20 mouse cellular contexts compared by ENCODE assay signal in genomic region chr11:8881521-8881920, GRCm38 (mm10).
A peak's percentile ranks its signal among the peaks of the same experiment; 100 is the strongest.
DNase-seq lines count a peak whose midpoint lies in the region; ATAC-seq and TF ChIP-seq lines count a peak whose summit lies in the region.
"Had no signal": no experiment of that assay in that cellular context is flagged by ENCODE, and none has a peak within 500 bp of the region (broad histone marks: within the 10 kb centered on the region; RNA-seq: fewer than 3 reads in every experiment).

No protein-coding gene starts in this region.

- H3K27me3 ChIP-seq in embryonic facial prominence, embryonic 11.5 days (ENCODE audit: control insufficient read depth, insufficient read depth, low read length): no peaks in the 10 kb centered on the region
- H3K27me3 ChIP-seq in embryonic facial prominence, embryonic 10.5 days (replicated peaks; ENCODE audit: low read depth, poor library complexity, severe bottlenecking): no peaks in the 10 kb centered on the region
- no peaks in the 10 kb centered on the region for H3K27me3 ChIP-seq in liver, postnatal 0 days (ENCODE audit: insufficient read depth, low read length)
- H3K27me3 ChIP-seq in liver, embryonic 11.5 days (replicated peaks; ENCODE audit: control insufficient read depth, insufficient read depth, low read length): no peaks in the 10 kb centered on the region
- H3K27me3 ChIP-seq: heart, embryonic 15.5 days; liver, embryonic 15.5 days; midbrain, embryonic 12.5 days had no signal

- no peak overlapping the region for H3K4me3 ChIP-seq in embryonic facial prominence, embryonic 11.5 days (ENCODE audit: low read depth, low read length)
- no peak overlapping the region for H3K4me3 ChIP-seq in embryonic facial prominence, embryonic 10.5 days
- H3K4me3 ChIP-seq in liver, postnatal 0 days (ENCODE audit: low read depth, low read length): no peak overlapping the region
- no peak overlapping the region for H3K4me3 ChIP-seq in liver, embryonic 11.5 days (ENCODE audit: low read depth, low read length)
- H3K4me3 ChIP-seq: gastrocnemius, adult 2 months; heart, adult 2 months; heart, embryonic 15.5 days; liver, embryonic 15.5 days; midbrain, embryonic 12.5 days; myocyte had no signal

- TF ChIP-seq EP300 in liver, postnatal 0 days (IDR thresholded peaks at IDR 0.05; ENCODE audit: low read depth): no peak

- no peaks in the 10 kb centered on the region for H3K36me3 ChIP-seq in embryonic facial prominence, embryonic 11.5 days (replicated peaks; ENCODE audit: control insufficient read depth, insufficient read depth, low read depth, low read length)
- H3K36me3 ChIP-seq in embryonic facial prominence, embryonic 10.5 days (replicated peaks): no peaks in the 10 kb centered on the region
- no peaks in the 10 kb centered on the region for H3K36me3 ChIP-seq in liver, postnatal 0 days (replicated peaks; ENCODE audit: insufficient read depth, low read length)
- H3K36me3 ChIP-seq in liver, embryonic 11.5 days (ENCODE audit: control insufficient read depth, insufficient read depth, low read length): no peaks in the 10 kb centered on the region
- H3K36me3 ChIP-seq: heart, embryonic 15.5 days; liver, embryonic 15.5 days; midbrain, embryonic 12.5 days had no signal

- no peak overlapping the region for H3K9ac ChIP-seq in embryonic facial prominence, embryonic 11.5 days (replicated peaks; ENCODE audit: low read length)
- no peak overlapping the region for H3K9ac ChIP-seq in liver, postnatal 0 days (replicated peaks)
- no peak overlapping the region for H3K9ac ChIP-seq in liver, embryonic 11.5 days (ENCODE audit: low read depth, low read length)
- H3K9ac ChIP-seq: heart, embryonic 15.5 days; liver, embryonic 15.5 days; midbrain, embryonic 12.5 days had no signal

- H3K27ac ChIP-seq in embryonic facial prominence, embryonic 11.5 days (replicated peaks; ENCODE audit: low read depth, low read length): no peak overlapping the region
- H3K27ac ChIP-seq in embryonic facial prominence, embryonic 10.5 days (replicated peaks): no peak overlapping the region
- no peak overlapping the region for H3K27ac ChIP-seq in liver, postnatal 0 days (ENCODE audit: low read depth)
- H3K27ac ChIP-seq in liver, embryonic 11.5 days (ENCODE audit: low read depth, low read length): no peak overlapping the region
- H3K27ac ChIP-seq: gastrocnemius, adult 2 months; heart, adult 2 months; heart, embryonic 15.5 days; liver, embryonic 15.5 days; midbrain, embryonic 12.5 days had no signal

- no peak overlapping the region for H3K4me2 ChIP-seq in embryonic facial prominence, embryonic 11.5 days (ENCODE audit: low read depth, low read length)
- H3K4me2 ChIP-seq in liver, postnatal 0 days (ENCODE audit: low read depth, low read length): no peak overlapping the region
- H3K4me2 ChIP-seq in liver, embryonic 11.5 days: no peak overlapping the region
- H3K4me2 ChIP-seq: heart, embryonic 15.5 days; liver, embryonic 15.5 days; midbrain, embryonic 12.5 days had no signal

- peak; percentile 5 for DNase-seq in embryonic facial prominence, embryonic 11.5 days (ENCODE audit: low spot score)
- no peak for DNase-seq in embryonic facial prominence, embryonic 10.5 days (ENCODE audit: low spot score)
- no peak for DNase-seq in liver, postnatal 0 days
- no peak for DNase-seq in liver, embryonic 11.5 days (ENCODE audit: low spot score)
- DNase-seq in ES-CJ7 (ENCODE audit: low read depth, low spot score): peak; percentile 44
- DNase-seq in kidney, postnatal 4 days: no peak
- no peak for DNase-seq in gastrocnemius, adult 8-10 months (ENCODE audit: low spot score in 2 of 2)
- DNase-seq: adrenal gland, postnatal 25 days; cerebellum, adult 8-10 months; gastrocnemius, adult 2 months; heart, adult 2 months; lung, postnatal 4 days; retina, postnatal 1 day; thymus, adult 18-20 months had no signal

- H3K4me1 ChIP-seq in embryonic facial prominence, embryonic 11.5 days (ENCODE audit: control insufficient read depth, insufficient read depth, low read length): no peaks in the 10 kb centered on the region
- H3K4me1 ChIP-seq in embryonic facial prominence, embryonic 10.5 days: no peaks in the 10 kb centered on the region
- H3K4me1 ChIP-seq in liver, postnatal 0 days (ENCODE audit: insufficient read depth): no peaks in the 10 kb centered on the region
- H3K4me1 ChIP-seq in liver, embryonic 11.5 days (replicated peaks; ENCODE audit: control insufficient read depth, insufficient read depth, low read length): no peaks in the 10 kb centered on the region
- H3K4me1 ChIP-seq: heart, embryonic 15.5 days; liver, embryonic 15.5 days; midbrain, embryonic 12.5 days had no signal

- peak; percentile 31 for TF ChIP-seq CTCF in liver, postnatal 0 days (IDR thresholded peaks at IDR 0.05; ENCODE audit: low read depth)

- 48% methylated on average over 2 of the region's 2 CpGs for WGBS in embryonic facial prominence, embryonic 11.5 days
- WGBS in embryonic facial prominence, embryonic 10.5 days: 59% methylated on average over 2 of the region's 2 CpGs
- 61% methylated on average over 2 of the region's 2 CpGs for WGBS in liver, postnatal 0 days (ENCODE audit: insufficient replicate concordance)
- WGBS in liver, embryonic 11.5 days: 61% methylated on average over 2 of the region's 2 CpGs

- ATAC-seq in embryonic facial prominence, embryonic 11.5 days (replicated peaks; ENCODE audit: insufficient number of reproducible peaks, low FRiP score, low TSS enrichment, low read depth): no peak
- no peak for ATAC-seq in liver, postnatal 0 days
- ATAC-seq in liver, embryonic 11.5 days (replicated peaks; ENCODE audit: low FRiP score): no peak
- ATAC-seq in megakaryocyte progenitor cell, adult 5-6 weeks (replicated peaks; ENCODE audit: poor library complexity): 0 out of 2 replicates have a peak, but pooled peaks have one; percentile 29
- ATAC-seq: forebrain, embryonic 16.5 days had no signal

- H3K9me3 ChIP-seq in embryonic facial prominence, embryonic 11.5 days (replicated peaks; ENCODE audit: control insufficient read depth, low read length): no peaks in the 10 kb centered on the region
- no peaks in the 10 kb centered on the region for H3K9me3 ChIP-seq in embryonic facial prominence, embryonic 10.5 days
- no peaks in the 10 kb centered on the region for H3K9me3 ChIP-seq in liver, postnatal 0 days (ENCODE audit: low read length)
- no peaks in the 10 kb centered on the region for H3K9me3 ChIP-seq in liver, embryonic 11.5 days (ENCODE audit: control insufficient read depth, low read length)
- H3K9me3 ChIP-seq: heart, embryonic 15.5 days; liver, embryonic 15.5 days; midbrain, embryonic 12.5 days had no signal

Comparison
In these comparisons a context has a peak if more than half of its experiments do, and no peak if none do; other contexts are left out.
1. DNase-seq: peak in embryonic facial prominence, embryonic 11.5 days (single experiment) and ES-CJ7 (single experiment); none in embryonic facial prominence, embryonic 10.5 days (single experiment), liver, postnatal 0 days (single experiment), liver, embryonic 11.5 days (single experiment), kidney, postnatal 4 days (0 of 2) and gastrocnemius, adult 8-10 months (0 of 2).